Mouse (Mus musculus) c-Kit-positive CD71-negative TER-119-negative erythroid progenitor cells, embryonic 14.5 days (primary cell): ENCODE data around the gene Snapc4.
"Not testable (repeated sequence)": the region's sequence is repeated elsewhere in the genome, so short reads cannot be mapped to it uniquely, and the experiment has no call there.

Experiments
- DNase-seq: peaks from one replicate; pipeline ENCODE4 v3.0.0-alpha.2; 2013; ENCODE audit warnings: low read depth

Snapc4 gene

GRCm38 (mm10) chr2:26380131-26380771 lies at the start of gene Snapc4:
Gene Snapc4 (minus strand): TSS chr2:26380653.
- peak; percentile 79 for DNase-seq

- DNase-seq: no peak
Observed at GRCm38 (mm10) chr2:26429851-26430250, 49.4 kb upstream of the Snapc4 start.

DNA sequence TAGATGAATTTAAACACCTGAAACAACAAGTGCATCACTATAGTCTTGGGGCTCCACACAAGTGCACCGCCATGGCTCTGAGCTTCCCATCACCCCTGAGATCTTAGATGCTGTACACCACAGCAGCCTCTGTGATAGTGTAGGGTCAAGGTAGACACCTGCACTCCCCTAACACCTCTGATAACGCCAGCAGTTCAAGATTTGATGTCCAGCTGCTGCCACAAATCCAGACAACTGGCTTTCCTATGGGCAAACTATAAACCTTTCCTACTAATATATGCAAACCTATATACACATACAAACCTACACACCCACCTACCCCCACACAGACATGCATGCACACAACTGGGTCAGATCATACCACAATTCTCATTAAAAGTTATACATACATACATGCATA lies 44.1 kb upstream of the Snapc4 start:
- no peak for DNase-seq

- no peak for DNase-seq
Observed at GRCm38 (mm10) chr2:26423086-26423485, 42.6 kb upstream of the Snapc4 start.

DNA sequence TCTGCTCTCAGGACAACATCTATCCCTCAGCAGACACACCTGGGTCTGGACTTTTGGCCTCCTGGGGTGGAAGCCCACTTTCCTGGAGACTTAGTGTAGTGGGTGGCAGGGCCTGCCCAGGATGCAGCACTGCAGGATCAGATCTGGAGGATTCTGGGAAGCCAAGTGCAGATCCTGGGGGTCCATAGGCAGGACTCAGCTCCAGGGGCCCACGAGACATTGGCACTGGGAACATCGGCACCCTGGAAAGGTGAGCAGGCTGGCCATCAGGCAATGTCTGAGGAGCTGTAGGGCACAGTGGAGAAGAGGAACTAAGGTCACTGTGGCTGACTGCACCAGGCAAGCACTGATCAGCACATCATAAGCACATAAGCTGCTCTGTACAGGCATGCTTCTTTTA lies 41.5 kb upstream of the Snapc4 start:
- DNase-seq: no peak

DNA sequence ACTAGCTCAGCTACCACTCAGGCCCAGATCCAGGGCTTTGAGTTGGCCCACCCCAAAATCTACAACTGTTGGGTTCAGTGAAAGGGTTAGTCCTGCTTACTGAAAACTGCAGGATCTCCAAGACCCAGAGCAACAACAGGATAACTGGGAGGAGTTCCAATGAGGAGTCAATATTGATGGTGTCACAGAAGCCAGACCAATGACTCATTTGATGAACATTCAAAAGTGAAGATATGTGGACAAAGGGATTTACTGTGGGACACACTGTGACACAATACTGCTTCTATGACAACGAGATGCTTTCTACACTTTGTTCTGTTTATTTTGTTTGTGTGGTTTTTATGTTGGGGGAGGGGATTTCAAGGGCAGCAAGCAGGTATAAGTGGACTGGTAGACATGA lies 37.7 kb upstream of the Snapc4 start:
- DNase-seq: no peak

- DNase-seq: no peak
Observed at GRCm38 (mm10) chr2:26417066-26417465, 36.6 kb upstream of the Snapc4 start.

- no peak for DNase-seq
Observed at GRCm38 (mm10) chr2:26410931-26411411, 30.5 kb upstream of the Snapc4 start.

DNA sequence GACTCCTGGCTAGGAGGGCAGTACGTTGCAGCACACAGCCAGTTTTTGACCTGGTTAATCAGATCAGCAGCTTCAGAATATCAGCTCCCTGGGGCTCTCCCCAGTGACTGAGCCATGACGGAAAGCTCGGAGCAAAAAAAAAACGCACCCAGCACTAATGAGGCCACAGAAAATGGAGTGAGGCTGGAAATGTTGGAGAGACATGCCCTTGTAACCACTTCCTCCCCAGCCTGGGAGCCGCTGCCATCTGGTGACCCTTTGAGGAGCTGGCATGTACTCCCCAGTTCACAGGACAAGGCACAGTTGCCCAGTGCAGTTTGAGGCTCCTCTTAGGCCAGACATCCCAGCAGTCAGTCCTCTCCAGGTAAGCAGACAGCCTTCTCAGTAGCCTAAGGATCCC lies 29.6 kb upstream of the Snapc4 start:
- DNase-seq: no peak

DNA sequence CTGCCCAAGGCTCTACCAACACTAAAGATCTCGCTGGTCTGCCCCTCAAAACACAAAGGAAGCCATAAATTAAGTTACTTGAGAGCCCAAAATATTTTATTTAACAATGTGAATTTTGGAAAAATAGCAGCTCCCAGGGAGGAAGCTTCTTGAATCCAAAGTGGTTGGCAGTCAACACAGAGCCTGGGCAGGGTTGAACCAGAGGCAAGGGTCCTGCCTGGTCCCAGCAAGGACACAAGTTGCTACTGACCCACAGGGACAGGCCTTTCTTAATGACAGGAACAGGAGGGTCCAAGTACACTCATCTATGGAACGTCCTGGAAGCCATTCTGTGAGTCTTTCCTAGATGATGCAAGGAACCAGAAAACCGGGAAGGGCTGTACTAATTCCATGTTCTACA lies 28.9 kb upstream of the Snapc4 start:
- DNase-seq: no peak

- DNase-seq: peak; percentile 89
Observed at GRCm38 (mm10) chr2:26408515-26409356, 28.3 kb upstream of the Snapc4 start, which contains the start of gene Inpp5e. Gene Inpp5e (minus strand): TSS chr2:26409203.

- DNase-seq: no peak
Observed at GRCm38 (mm10) chr2:26403306-26403705, 22.9 kb upstream of the Snapc4 start.

GRCm38 (mm10) chr2:26402265-26402664 lies 21.8 kb upstream of the Snapc4 start:
- DNase-seq: no peak

DNA sequence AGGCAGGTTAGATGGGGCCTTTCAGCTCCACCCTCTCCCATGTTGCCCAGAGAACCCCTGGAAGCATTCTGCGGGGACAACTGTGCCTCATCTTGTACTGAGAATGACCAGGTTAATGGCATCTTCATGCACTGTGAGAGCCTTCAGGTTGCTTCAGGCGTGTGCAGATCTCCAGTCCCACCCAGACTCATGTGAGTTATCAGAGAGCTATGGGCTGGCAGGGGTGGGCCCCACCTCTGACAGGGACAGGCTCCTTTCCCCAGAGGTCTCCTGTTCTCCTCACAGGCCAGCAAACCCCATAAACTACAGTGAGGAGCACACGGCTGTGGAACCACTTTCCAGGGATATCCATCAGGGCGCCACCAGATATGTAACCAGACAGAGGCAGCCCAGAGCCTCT lies 20.6 kb upstream of the Snapc4 start:
- no peak for DNase-seq

- no peak for DNase-seq
Observed at GRCm38 (mm10) chr2:26400296-26400695, 19.8 kb upstream of the Snapc4 start.

GRCm38 (mm10) chr2:26399647-26400046 lies 19.2 kb upstream of the Snapc4 start:
- DNase-seq: no peak

- no peak for DNase-seq
Observed at GRCm38 (mm10) chr2:26398978-26399377, 18.5 kb upstream of the Snapc4 start.

GRCm38 (mm10) chr2:26391617-26392016 lies 11.2 kb upstream of the Snapc4 start:
- no peak for DNase-seq

GRCm38 (mm10) chr2:26390954-26391353 lies 10.5 kb upstream of the Snapc4 start:
- no peak for DNase-seq

- peak; percentile 74 for DNase-seq
Observed at GRCm38 (mm10) chr2:26389154-26389690, 8.8 kb upstream of the Snapc4 start, which contains the start of the genes Entr1 and Pmpca. Gene Entr1 (minus strand): TSS chr2:26389316. Gene Pmpca (plus strand): TSS chr2:26389339.

DNA sequence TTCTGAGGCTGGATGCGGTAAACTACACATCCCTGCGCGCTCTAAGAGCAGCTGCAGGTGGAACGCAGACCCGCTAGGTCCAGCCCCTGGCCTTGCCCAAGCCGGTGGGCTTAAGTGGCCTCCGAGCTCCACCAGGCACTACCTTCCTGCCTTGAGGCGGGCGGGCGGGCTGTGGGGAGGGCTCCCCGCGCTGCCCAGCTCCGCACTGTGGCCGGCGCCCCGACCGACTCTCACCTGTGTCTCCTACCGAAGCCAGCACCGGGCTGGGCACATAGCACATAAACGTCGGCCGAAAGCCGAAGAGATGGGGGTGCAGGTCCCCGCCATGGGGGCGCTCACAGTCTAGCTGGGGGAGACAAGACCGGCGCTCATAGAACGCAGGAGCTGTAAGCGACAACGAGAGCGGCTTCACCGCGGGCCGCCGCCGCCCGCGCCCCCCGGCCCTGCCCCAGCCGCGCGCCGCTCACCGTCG lies 8.3 kb upstream of the Snapc4 start:
- DNase-seq: no peak

- DNase-seq: no peak
Observed at GRCm38 (mm10) chr2:26387713-26388112, 7.3 kb upstream of the Snapc4 start.

DNA sequence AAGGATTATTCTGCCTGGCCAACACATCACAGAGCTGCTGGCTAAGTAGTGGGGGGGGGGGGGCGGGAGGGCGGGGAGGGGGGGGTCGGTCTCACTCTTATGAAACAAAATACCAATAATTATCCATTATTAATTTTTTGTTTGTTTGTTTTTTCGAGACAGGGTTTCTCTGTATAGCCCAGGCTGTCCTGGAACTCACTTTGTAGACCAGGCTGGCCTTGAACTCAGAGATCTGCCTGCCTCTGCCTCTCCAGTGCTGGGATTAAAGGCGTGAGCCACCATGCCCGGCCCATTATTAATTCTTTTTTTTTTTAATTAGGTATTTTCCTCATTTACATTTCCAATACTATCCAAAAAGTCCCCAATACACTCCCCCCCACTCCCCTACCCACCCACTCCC lies 418 bp upstream of the Snapc4 start:
- not testable (repeated sequence) for DNase-seq
